Mouse (Mus musculus) ES-CJ7 (cell line): ENCODE data around the gene Fam19a1.

Source experiments
- DNase-seq: peaks from one replicate; pipeline ENCODE4 v3.0.0; 2011; ENCODE audit warnings: low read depth, low spot score

The Fam19a1 gene

DNA sequence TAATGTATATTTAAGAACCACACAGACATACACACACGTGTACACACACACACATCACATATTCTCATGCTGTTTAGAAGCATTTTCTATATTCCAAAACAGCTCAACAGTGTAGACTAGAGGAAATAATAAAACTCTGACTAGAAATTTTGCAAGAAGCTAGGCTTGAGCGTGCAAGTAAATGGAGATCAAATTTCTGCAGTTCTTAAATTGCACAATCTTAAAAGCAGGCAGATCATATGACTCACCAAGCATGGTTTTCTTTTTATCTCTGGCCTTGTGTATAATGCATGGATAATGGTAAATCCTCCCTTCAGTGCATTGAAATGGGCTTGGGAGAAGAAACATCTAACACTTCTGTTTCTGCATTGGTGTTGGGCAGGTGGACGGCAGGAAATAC lies 564.9 kb downstream of the Fam19a1 start:
- no peak for DNase-seq
